Mouse (Mus musculus) midbrain, embryonic 15.5 days (tissue): ENCODE measurements around the gene Pbx3. TPM values are rescaled to one million over a fixed set of nuclear protein-coding genes. Genes with fewer than 3 reads are reported as not detected.
A peak's percentile ranks its signal among the peaks of the same experiment; 100 is the strongest.

Experiments
- ATAC-seq: fragments of 200-750 bp; cut with Nextera tagmentation; replicated peaks from 2 replicates; pipeline ENCODE4 v1.8.0; 2017; ENCODE audit warnings: moderate TSS enrichment
- H3K27ac ChIP-seq: fragments of 300-500 bp; sonication (generic); 2 replicates; pipeline ENCODE4 v1.5.1; 2015; ENCODE audit warnings: mild to moderate bottlenecking, inconsistent platforms
- H3K27me3 ChIP-seq: fragments of 300-500 bp; sonication (generic); replicated peaks from 2 replicates; pipeline ENCODE4 v1.6.1; 2015; ENCODE audit warnings: inconsistent platforms
- H3K36me3 ChIP-seq: fragments of 300-500 bp; sonication (generic); replicated peaks from 2 replicates; pipeline ENCODE4 v1.6.1; 2015; ENCODE audit warnings: inconsistent platforms
- H3K4me1 ChIP-seq: fragments of 300-500 bp; sonication (generic); 2 replicates; pipeline ENCODE4 v1.6.1; 2015; ENCODE audit warnings: inconsistent platforms
- H3K4me2 ChIP-seq: fragments of 300-500 bp; sonication (generic); 2 replicates; pipeline ENCODE4 v1.6.1; 2015; ENCODE audit warnings: inconsistent platforms, mild to moderate bottlenecking, moderate library complexity
- H3K4me3 ChIP-seq: fragments of 300-500 bp; sonication (generic); 2 replicates; pipeline ENCODE4 v1.5.1; 2015; ENCODE audit warnings: mild to moderate bottlenecking, inconsistent platforms
- H3K9ac ChIP-seq: fragments of 300-500 bp; sonication (generic); 2 replicates; pipeline ENCODE4 v1.6.1; 2015; ENCODE audit warnings: mild to moderate bottlenecking, inconsistent platforms
- H3K9me3 ChIP-seq: fragments of 300-500 bp; sonication (generic); 2 replicates; pipeline ENCODE4 v1.6.1; 2016; ENCODE audit warnings: inconsistent platforms
- WGBS: fragments of 180-500 bp; shearing (Covaris S2); methylation state at CpG from one replicate; pipeline ENCODE4 v1.1.7; 2015; ENCODE audit warnings: mixed read lengths; 5-methylcytosine and 5-hydroxymethylcytosine counted together
- polyA plus RNA-seq: library from polyadenylated mRNA; unstranded; fragments of >200 nt; fragmentation: Nextera tagmentation; extraction: Ambion mirVana; gene quantifications from 2 replicates; pipeline ENCODE4 v1.2.1, GENCODE M21; 2015

The Pbx3 gene
- polyA plus RNA-seq, 1 experiment from 2014 or later: 106 TPM

- ATAC-seq: no peak
- no peak overlapping the region for H3K4me2 ChIP-seq
- H3K9me3 ChIP-seq: no peaks in the 10 kb centered on the region
- H3K27me3 ChIP-seq: no peaks in the 10 kb centered on the region
- H3K36me3 ChIP-seq: 0 out of 2 replicates have a peak, but pooled peaks cover 2% of the 10 kb centered on the region
- no peak overlapping the region for H3K9ac ChIP-seq
- 96% methylated on average over 2 of the region's 2 CpGs for WGBS
- no peak overlapping the region for H3K27ac ChIP-seq
- no peaks in the 10 kb centered on the region for H3K4me1 ChIP-seq
- no peak overlapping the region for H3K4me3 ChIP-seq
These were observed 168.6 kb downstream of the Pbx3 start for GRCm38 (mm10) chr2:34204325-34204724.

GRCm38 (mm10) chr2:34193870-34194820 lies 178.8 kb downstream of the Pbx3 start:
- no peaks in the 10 kb centered on the region for H3K36me3 ChIP-seq
- no peak for ATAC-seq
- peak overlapping the region; percentile 30 for H3K27ac ChIP-seq
- H3K9me3 ChIP-seq: no peaks in the 10 kb centered on the region
- H3K4me3 ChIP-seq: no peak overlapping the region
- 51% methylated on average over 8 of the region's 8 CpGs for WGBS
- no peak overlapping the region for H3K4me2 ChIP-seq
- H3K4me1 ChIP-seq: peaks cover 18% of the 10 kb centered on the region
- H3K9ac ChIP-seq: no peak overlapping the region
- H3K27me3 ChIP-seq: no peaks in the 10 kb centered on the region

- 49% methylated on average over 5 of the region's 5 CpGs for WGBS
- H3K4me2 ChIP-seq: no peak overlapping the region
- peaks cover 18% of the 10 kb centered on the region for H3K4me1 ChIP-seq
- no peaks in the 10 kb centered on the region for H3K36me3 ChIP-seq
- no peak overlapping the region for H3K9ac ChIP-seq
- no peaks in the 10 kb centered on the region for H3K27me3 ChIP-seq
- H3K27ac ChIP-seq: peak overlapping the region; percentile 14
- H3K4me3 ChIP-seq: no peak overlapping the region
- no peaks in the 10 kb centered on the region for H3K9me3 ChIP-seq
- no peak for ATAC-seq
These were observed 179.7 kb downstream of the Pbx3 start for GRCm38 (mm10) chr2:34193276-34193675.

GRCm38 (mm10) chr2:34187366-34187765 lies 185.6 kb downstream of the Pbx3 start:
- no peak for ATAC-seq
- Histone ChIP-seq H3K36me3 (no peaks in the 10 kb centered on the region), H3K9me3 (no peaks in the 10 kb centered on the region), H3K27ac (no peak overlapping the region), H3K4me2 (no peak overlapping the region), H3K4me1 (peaks cover 4% of the 10 kb centered on the region), H3K27me3 (no peaks in the 10 kb centered on the region), H3K4me3 (no peak overlapping the region), H3K9ac (no peak overlapping the region)
- 78% methylated on average over 2 of the region's 2 CpGs for WGBS

GRCm38 (mm10) chr2:34181600-34181999 lies 191.3 kb downstream of the Pbx3 start:
- Histone ChIP-seq H3K4me1 (peaks cover 18% of the 10 kb centered on the region), H3K4me2 (no peak overlapping the region), H3K9ac (no peak overlapping the region), H3K9me3 (no peaks in the 10 kb centered on the region), H3K27ac (0 out of 2 replicates have a peak overlapping the region, but pooled peaks have one; percentile 38), H3K4me3 (no peak overlapping the region), H3K27me3 (no peaks in the 10 kb centered on the region), H3K36me3 (no peaks in the 10 kb centered on the region)
- 29% methylated on average over 1 of the region's 1 CpGs for WGBS
- no peak for ATAC-seq

- H3K9me3 ChIP-seq: no peaks in the 10 kb centered on the region
- H3K4me2 ChIP-seq: no peak overlapping the region
- no peak overlapping the region for H3K27ac ChIP-seq
- ATAC-seq: no peak
- no peak overlapping the region for H3K9ac ChIP-seq
- WGBS: 69% methylated on average over 1 of the region's 1 CpGs
- H3K4me3 ChIP-seq: no peak overlapping the region
- no peaks in the 10 kb centered on the region for H3K27me3 ChIP-seq
- no peaks in the 10 kb centered on the region for H3K36me3 ChIP-seq
- H3K4me1 ChIP-seq: peaks cover 34% of the 10 kb centered on the region
These were observed 193.6 kb downstream of the Pbx3 start for GRCm38 (mm10) chr2:34179299-34179698.

- H3K9ac ChIP-seq: no peak overlapping the region
- peak overlapping the region; percentile 24; the same call in 1 of the 2 replicates for H3K27ac ChIP-seq
- no peaks in the 10 kb centered on the region for H3K27me3 ChIP-seq
- H3K36me3 ChIP-seq: no peaks in the 10 kb centered on the region
- H3K4me2 ChIP-seq: no peak overlapping the region
- no peak for ATAC-seq
- no peak overlapping the region for H3K4me3 ChIP-seq
- H3K9me3 ChIP-seq: no peaks in the 10 kb centered on the region
- H3K4me1 ChIP-seq: peaks cover 41% of the 10 kb centered on the region
These were observed 194.3 kb downstream of the Pbx3 start for GRCm38 (mm10) chr2:34178653-34179052.

GRCm38 (mm10) chr2:34170424-34170823 lies 202.5 kb downstream of the Pbx3 start:
- no peak overlapping the region for H3K4me3 ChIP-seq
- 85% methylated on average over 2 of the region's 2 CpGs for WGBS
- no peak for ATAC-seq
- 0 out of 2 replicates have a peak, but pooled peaks cover 4% of the 10 kb centered on the region for H3K36me3 ChIP-seq
- H3K4me2 ChIP-seq: no peak overlapping the region
- no peak overlapping the region for H3K27ac ChIP-seq
- H3K9me3 ChIP-seq: no peaks in the 10 kb centered on the region
- H3K27me3 ChIP-seq: no peaks in the 10 kb centered on the region
- no peak overlapping the region for H3K9ac ChIP-seq
- peaks cover 19% of the 10 kb centered on the region for H3K4me1 ChIP-seq

- Histone ChIP-seq H3K4me3 (no peak overlapping the region), H3K27ac (no peak overlapping the region), H3K9ac (no peak overlapping the region), H3K4me2 (no peak overlapping the region), H3K36me3 (0 out of 2 replicates have a peak, but pooled peaks cover 4% of the 10 kb centered on the region), H3K27me3 (no peaks in the 10 kb centered on the region), H3K4me1 (peaks cover 15% of the 10 kb centered on the region), H3K9me3 (no peaks in the 10 kb centered on the region)
- no peak for ATAC-seq
- WGBS: 90% methylated on average over 2 of the region's 2 CpGs
These were observed 203.3 kb downstream of the Pbx3 start for GRCm38 (mm10) chr2:34169626-34170025.

- Histone ChIP-seq H3K4me2 (no peak overlapping the region), H3K9me3 (no peaks in the 10 kb centered on the region), H3K4me1 (peaks cover 4% of the 10 kb centered on the region; the same call in 1 of the 2 replicates), H3K4me3 (no peak overlapping the region), H3K9ac (no peak overlapping the region), H3K36me3 (0 out of 2 replicates have a peak, but pooled peaks cover 4% of the 10 kb centered on the region), H3K27ac (0 out of 2 replicates have a peak overlapping the region, but pooled peaks have one; percentile 15), H3K27me3 (no peaks in the 10 kb centered on the region)
- WGBS: 70% methylated on average over 3 of the region's 3 CpGs
- no peak for ATAC-seq
These were observed 204.8 kb downstream of the Pbx3 start for GRCm38 (mm10) chr2:34168191-34168590.

GRCm38 (mm10) chr2:34162484-34162883 lies 210.5 kb downstream of the Pbx3 start:
- no peaks in the 10 kb centered on the region for H3K36me3 ChIP-seq
- no peak for ATAC-seq
- no peak overlapping the region for H3K4me3 ChIP-seq
- no peaks in the 10 kb centered on the region for H3K9me3 ChIP-seq
- no peak overlapping the region for H3K27ac ChIP-seq
- no peak overlapping the region for H3K9ac ChIP-seq
- no peak overlapping the region for H3K4me2 ChIP-seq
- 86% methylated on average over 3 of the region's 3 CpGs for WGBS
- no peaks in the 10 kb centered on the region for H3K27me3 ChIP-seq
- no peaks in the 10 kb centered on the region for H3K4me1 ChIP-seq

GRCm38 (mm10) chr2:34157746-34158145 lies 215.2 kb downstream of the Pbx3 start:
- no peaks in the 10 kb centered on the region for H3K36me3 ChIP-seq
- WGBS: 88% methylated on average over 3 of the region's 3 CpGs

More at GRCm38 (mm10) chr2:34157746-34158145, 215.2 kb downstream of the Pbx3 start:
- no peak for ATAC-seq
- H3K4me2 ChIP-seq: no peak overlapping the region
- H3K27me3 ChIP-seq: no peaks in the 10 kb centered on the region
- no peaks in the 10 kb centered on the region; the same call in 1 of the 2 replicates for H3K4me1 ChIP-seq
- H3K9me3 ChIP-seq: no peaks in the 10 kb centered on the region
- H3K27ac ChIP-seq: no peak overlapping the region
- H3K9ac ChIP-seq: no peak overlapping the region
- H3K4me3 ChIP-seq: no peak overlapping the region
